Mouse (Mus musculus) liver, embryonic 11.5 days (tissue): ENCODE results near the gene Ppfibp1. TPM values are rescaled to one million over a fixed set of nuclear protein-coding genes. Genes with fewer than 3 reads are reported as not detected.
A peak's percentile ranks its signal among the peaks of the same experiment; 100 is the strongest.

Source experiments
- ATAC-seq: fragments of 200-750 bp; cut with Nextera tagmentation; replicated peaks from 2 replicates; pipeline ENCODE4 v1.8.0; 2017; ENCODE audit warnings: moderate number of reproducible peaks, mild to moderate bottlenecking, moderate TSS enrichment, moderate library complexity; ENCODE audit not compliant: low FRiP score
- DNase-seq: peaks from one replicate; pipeline ENCODE4 v3.0.0-alpha.2; 2017; ENCODE audit warnings: low spot score
- H3K27ac ChIP-seq: fragments of 300-500 bp; sonication (generic); 2 replicates; pipeline ENCODE4 v1.5.1; 2014; ENCODE audit warnings: mild to moderate bottlenecking, low read depth, low read length, control low read depth
- H3K27me3 ChIP-seq: fragments of 300-500 bp; sonication (generic); replicated peaks from 2 replicates; pipeline ENCODE4 v1.6.1; 2014; ENCODE audit warnings: low read length, mixed read lengths; ENCODE audit not compliant: control insufficient read depth, insufficient read depth
- H3K36me3 ChIP-seq: fragments of 300-500 bp; sonication (generic); 2 replicates; pipeline ENCODE4 v1.6.1; 2014; ENCODE audit warnings: mild to moderate bottlenecking, low read length, moderate library complexity, mixed read lengths; ENCODE audit not compliant: control insufficient read depth, insufficient read depth
- H3K4me1 ChIP-seq: fragments of 300-500 bp; sonication (generic); replicated peaks from 2 replicates; pipeline ENCODE4 v1.6.1; 2014; ENCODE audit warnings: low read length, mixed read lengths; ENCODE audit not compliant: control insufficient read depth, insufficient read depth
- H3K4me2 ChIP-seq: fragments of 300-500 bp; sonication (generic); 2 replicates; pipeline ENCODE4 v1.6.1; 2014; ENCODE audit warnings: mild to moderate bottlenecking, control low read depth, moderate library complexity
- H3K4me3 ChIP-seq: fragments of 300-500 bp; sonication (generic); 2 replicates; pipeline ENCODE4 v1.5.1; 2014; ENCODE audit warnings: low read depth, low read length, control low read depth
- H3K9ac ChIP-seq: fragments of 300-500 bp; sonication (generic); 2 replicates; pipeline ENCODE4 v1.6.1; 2014; ENCODE audit warnings: low read depth, low read length, control low read depth
- H3K9me3 ChIP-seq: fragments of 300-500 bp; sonication (generic); 2 replicates; pipeline ENCODE4 v1.6.1; 2016; ENCODE audit warnings: low read length, inconsistent platforms, mixed read lengths; ENCODE audit not compliant: control insufficient read depth
- WGBS: fragments of 180-500 bp; shearing (Covaris S2); extraction: QIAGEN DNeasy Blood & Tissue Kit; methylation state at CpG from one replicate; pipeline ENCODE4 v1.1.7; 2014; 5-methylcytosine and 5-hydroxymethylcytosine counted together
- polyA plus RNA-seq: library from polyadenylated mRNA; unstranded; fragments of >200 nt; fragmentation: Nextera tagmentation; extraction: Ambion mirVana; gene quantifications from 2 replicates; pipeline ENCODE4 v1.2.1, GENCODE M21; 2014

Gene Ppfibp1
- polyA plus RNA-seq, 1 experiment from 2014 or later, result 31.1 TPM

GRCm38 (mm10) chr6:146884851-146885250, 3.4 kb upstream of the Ppfibp1 start:
- no peak overlapping the region for H3K9ac ChIP-seq
- H3K4me2 ChIP-seq, result no peak overlapping the region
- no peak overlapping the region for H3K27ac ChIP-seq
- no peaks in the 10 kb centered on the region for H3K36me3 ChIP-seq
- DNase-seq (no peak), ATAC-seq (no peak)
- H3K4me3 ChIP-seq, result no peak overlapping the region
- H3K27me3 ChIP-seq, result no peaks in the 10 kb centered on the region
- WGBS, result 31% methylated on average over 4 of the region's 4 CpGs
- H3K4me1 ChIP-seq, result peaks cover 9% of the 10 kb centered on the region; the same call in 1 of the 2 replicates
- no peaks in the 10 kb centered on the region for H3K9me3 ChIP-seq

- Histone ChIP-seq H3K36me3 (no peaks in the 10 kb centered on the region), H3K4me1 (peaks cover 16% of the 10 kb centered on the region), H3K9ac (peak overlapping the region; percentile 80), H3K4me2 (peak overlapping the region; percentile 65), H3K9me3 (no peaks in the 10 kb centered on the region), H3K4me3 (peak overlapping the region; percentile 71), H3K27ac (peak overlapping the region; percentile 58; the same call in 1 of the 2 replicates), H3K27me3 (no peaks in the 10 kb centered on the region)
- WGBS, result 9% methylated on average over 25 of the region's 26 CpGs
- no peak for DNase-seq
- peak; percentile 58 for ATAC-seq
These were observed 588 bp downstream of the Ppfibp1 start for GRCm38 (mm10) chr6:146888660-146889490.

GRCm38 (mm10) chr6:146890215-146890614, 1.9 kb downstream of the Ppfibp1 start:
- Histone ChIP-seq H3K4me2 (peak overlapping the region; percentile 65), H3K36me3 (no peaks in the 10 kb centered on the region), H3K27ac (no peak overlapping the region), H3K4me3 (no peak overlapping the region), H3K9ac (no peak overlapping the region), H3K9me3 (no peaks in the 10 kb centered on the region), H3K27me3 (no peaks in the 10 kb centered on the region), H3K4me1 (peaks cover 16% of the 10 kb centered on the region)
- ATAC-seq, result no peak
- DNase-seq, result no peak
- 65% methylated on average over 2 of the region's 2 CpGs for WGBS

- Histone ChIP-seq H3K27ac (no peak overlapping the region), H3K4me1 (peaks cover 16% of the 10 kb centered on the region), H3K4me3 (no peak overlapping the region), H3K4me2 (peak overlapping the region; percentile 65), H3K36me3 (no peaks in the 10 kb centered on the region), H3K27me3 (no peaks in the 10 kb centered on the region), H3K9me3 (no peaks in the 10 kb centered on the region), H3K9ac (0 out of 2 replicates have a peak overlapping the region, but pooled peaks have one; percentile 12)
- ATAC-seq (no peak), DNase-seq (no peak)
These were observed 2.3 kb downstream of the Ppfibp1 start for GRCm38 (mm10) chr6:146890633-146891032.

GRCm38 (mm10) chr6:146893890-146894289, 5.6 kb downstream of the Ppfibp1 start:
- H3K27me3 ChIP-seq, result no peaks in the 10 kb centered on the region
- H3K4me3 ChIP-seq, result no peak overlapping the region
- H3K4me2 ChIP-seq, result no peak overlapping the region
- no peak overlapping the region for H3K9ac ChIP-seq
- no peak for ATAC-seq
- H3K9me3 ChIP-seq, result no peaks in the 10 kb centered on the region
- H3K36me3 ChIP-seq, result no peaks in the 10 kb centered on the region
- H3K4me1 ChIP-seq, result peaks cover 18% of the 10 kb centered on the region
- H3K27ac ChIP-seq, result no peak overlapping the region
- DNase-seq, result no peak
- WGBS, result 69% methylated on average over 2 of the region's 2 CpGs

GRCm38 (mm10) chr6:146898709-146899108, 10.4 kb downstream of the Ppfibp1 start:
- Histone ChIP-seq H3K4me3 (no peak overlapping the region), H3K9ac (no peak overlapping the region), H3K4me2 (no peak overlapping the region), H3K27ac (no peak overlapping the region), H3K4me1 (peaks cover 4% of the 10 kb centered on the region; the same call in 1 of the 2 replicates), H3K27me3 (no peaks in the 10 kb centered on the region), H3K9me3 (no peaks in the 10 kb centered on the region), H3K36me3 (no peaks in the 10 kb centered on the region)
- no peak for DNase-seq
- 84% methylated on average over 6 of the region's 6 CpGs for WGBS
- ATAC-seq, result no peak

- 49% methylated on average over 2 of the region's 2 CpGs for WGBS
- Histone ChIP-seq H3K4me2 (no peak overlapping the region), H3K9me3 (no peaks in the 10 kb centered on the region), H3K4me1 (peaks cover 4% of the 10 kb centered on the region; the same call in 1 of the 2 replicates), H3K4me3 (no peak overlapping the region), H3K36me3 (no peaks in the 10 kb centered on the region), H3K27ac (no peak overlapping the region), H3K27me3 (no peaks in the 10 kb centered on the region), H3K9ac (no peak overlapping the region)
- DNase-seq, result no peak
- no peak for ATAC-seq
These were observed 11.4 kb downstream of the Ppfibp1 start for GRCm38 (mm10) chr6:146899647-146900046.

GRCm38 (mm10) chr6:146901929-146902328, 13.6 kb downstream of the Ppfibp1 start:
- Histone ChIP-seq H3K27ac (no peak overlapping the region), H3K27me3 (no peaks in the 10 kb centered on the region), H3K9ac (no peak overlapping the region), H3K4me3 (no peak overlapping the region), H3K9me3 (no peaks in the 10 kb centered on the region), H3K36me3 (no peaks in the 10 kb centered on the region), H3K4me2 (no peak overlapping the region), H3K4me1 (peaks cover 12% of the 10 kb centered on the region)
- DNase-seq (no peak), ATAC-seq (no peak)
- 84% methylated on average over 4 of the region's 4 CpGs for WGBS

GRCm38 (mm10) chr6:146903632-146904031, 15.3 kb downstream of the Ppfibp1 start:
- Histone ChIP-seq H3K4me1 (peaks cover 18% of the 10 kb centered on the region), H3K27ac (no peak overlapping the region)
- 66% methylated on average over 2 of the region's 2 CpGs for WGBS

More at GRCm38 (mm10) chr6:146903632-146904031, 15.3 kb downstream of the Ppfibp1 start:
- Histone ChIP-seq H3K9ac (no peak overlapping the region), H3K4me3 (no peak overlapping the region), H3K36me3 (no peaks in the 10 kb centered on the region), H3K9me3 (no peaks in the 10 kb centered on the region), H3K4me2 (no peak overlapping the region), H3K27me3 (no peaks in the 10 kb centered on the region)
- ATAC-seq, result no peak
- no peak for DNase-seq
